7 mouse cellular contexts compared by ENCODE assay signal in the genomic region with DNA sequence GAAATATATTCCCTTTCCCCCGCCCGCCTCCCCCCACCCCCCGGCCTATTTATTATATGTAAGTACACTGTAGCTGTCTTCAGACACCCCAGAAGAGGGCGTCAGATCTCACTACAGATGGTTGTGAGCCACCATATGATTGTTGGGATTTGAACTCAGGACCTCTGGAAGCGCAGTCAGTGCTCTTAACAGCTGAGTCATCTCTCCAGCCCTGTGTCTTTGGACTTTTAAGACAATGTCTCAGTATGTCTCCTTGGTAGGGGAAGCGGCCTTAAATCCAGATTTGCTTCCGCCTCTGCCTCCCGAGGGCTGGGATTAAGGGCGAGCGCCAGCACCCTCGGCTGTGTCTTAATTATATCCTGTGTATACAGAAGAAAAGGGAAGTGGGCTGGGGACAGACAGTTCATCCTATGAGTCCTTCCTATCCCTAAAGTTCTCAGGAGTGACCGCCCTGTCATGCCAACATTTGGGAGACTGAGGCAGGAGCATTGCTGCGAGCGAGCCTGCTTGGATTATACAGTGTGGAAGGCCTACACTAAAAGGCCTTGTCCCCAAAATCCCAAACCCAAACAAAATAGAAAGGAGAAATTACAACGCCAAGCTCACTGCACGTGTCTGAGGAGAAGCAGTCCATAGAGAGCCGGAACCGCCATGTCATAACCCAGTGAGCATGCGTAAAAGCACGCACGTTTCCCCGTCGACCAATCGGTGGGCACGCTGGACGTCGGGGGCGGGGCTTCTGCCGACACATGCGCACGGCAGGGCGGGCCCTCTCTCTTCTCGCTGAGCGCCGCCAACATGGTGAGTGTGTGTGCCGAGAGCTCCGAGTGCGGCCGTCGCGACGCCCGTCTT. TPM values are rescaled to one million over a fixed set of nuclear protein-coding genes. Genes with fewer than 3 reads are reported as not detected.
A peak's percentile ranks its signal among the peaks of the same experiment; 100 is the strongest.
DNase-seq lines count a peak whose midpoint lies in the region; ATAC-seq lines count a peak whose summit lies in the region.

Gene Rpl14, plus strand, starts transcription at position 704 of the 852 bp plus-strand sequence.

- peak within 1 kb of the TSS; percentile 74 for H3K4me2 ChIP-seq in intestine, embryonic 15.5 days (replicated peaks)

- ATAC-seq in intestine, embryonic 15.5 days: peak; percentile 96

- peak within 1 kb of the TSS; percentile 95 for H3K9ac ChIP-seq in intestine, embryonic 15.5 days

- peak within 1 kb of the TSS; percentile 98 for H3K4me3 ChIP-seq in intestine, embryonic 15.5 days (replicated peaks)
- H3K4me3 ChIP-seq in midbrain, embryonic 10.5 days: peak within 1 kb of the TSS; percentile 98

- H3K27ac ChIP-seq in intestine, embryonic 15.5 days: peak within 1 kb of the TSS; percentile 74
- peak within 1 kb of the TSS; percentile 98 for H3K27ac ChIP-seq in midbrain, embryonic 10.5 days (replicated peaks)

- no peaks in the 10 kb centered on the region for H3K27me3 ChIP-seq in intestine, embryonic 15.5 days (replicated peaks)
- H3K27me3 ChIP-seq in midbrain, embryonic 10.5 days (ENCODE audit: low read depth, poor library complexity, severe bottlenecking): no peaks in the 10 kb centered on the region

- H3K9me3 ChIP-seq in intestine, embryonic 15.5 days: no peaks in the 10 kb centered on the region
- no peaks in the 10 kb centered on the region for H3K9me3 ChIP-seq in midbrain, embryonic 10.5 days (replicated peaks)

- H3K4me1 ChIP-seq in intestine, embryonic 15.5 days (replicated peaks): peaks cover 12% of the 10 kb centered on the region
- H3K4me1 ChIP-seq in midbrain, embryonic 10.5 days: peaks cover 27% of the 10 kb centered on the region

- H3K36me3 ChIP-seq in intestine, embryonic 15.5 days: peaks cover 29% of the 10 kb centered on the region
- peaks cover 39% of the 10 kb centered on the region for H3K36me3 ChIP-seq in midbrain, embryonic 10.5 days

- WGBS in intestine, embryonic 15.5 days: 4% methylated on average over 43 of the region's 43 CpGs
- 5% methylated on average over 43 of the region's 43 CpGs for WGBS in midbrain, embryonic 10.5 days

- DNase-seq in adrenal gland, adult (ENCODE audit: inconsistent age in 2 of 2, low spot score in 1 of 2): peak; percentile 98 to 99
- DNase-seq in embryo, embryonic 10.5 days (ENCODE audit: low spot score): peak; percentile 98
- DNase-seq in gastrocnemius, postnatal 25 days: peak; percentile 97
- DNase-seq in left cerebral cortex, postnatal 25 days (ENCODE audit: low spot score in 2 of 2): peak; percentile 98
- DNase-seq in midbrain, embryonic 10.5 days (ENCODE audit: low spot score): peak; percentile 98
- peak; percentile 99 for DNase-seq in right cerebral cortex, postnatal 4 days

- intact Hi-C loops in left cerebral cortex, postnatal 25 days (cut with DNase I): loop anchor here (1.0 to 10.0 kb wide), 3 partner anchors 69 to 804 kb away; no protein-coding TSS in a partner anchor

RNA-seq across cellular contexts. Expression of gene Rpl14, which starts in this region (rescaled TPM):
- total RNA-seq in gastrocnemius, postnatal 25 days (2021): 100 to 1,000 TPM; 268 to 270 TPM
- 818 and 905 TPM in 2 replicates for polyA plus RNA-seq in intestine, embryonic 15.5 days (2015; fragmentation: Nextera tagmentation; extraction: Ambion mirVana)
- total RNA-seq in left cerebral cortex, postnatal 25 days (2021): 100 to 1,000 TPM; 244 to 268 TPM
- polyA plus RNA-seq in midbrain, embryonic 10.5 days (2016; fragmentation: Nextera tagmentation; extraction: Ambion mirVana): 691 and 854 TPM in 2 replicates

Comparison
In these comparisons a context has a peak if more than half of its experiments do, and no peak if none do; other contexts are left out.
1. Peak in every context shown above with its lines: DNase-seq, ATAC-seq, H3K4me3 ChIP-seq and H3K27ac ChIP-seq.